Mouse (Mus musculus) E14TG2a.4 (cell line): ENCODE data around the gene Acot7.

Experiments
- CTCF ChIP-seq: conservative IDR thresholded peaks from 2 replicates; pipeline ENCODE4 v1.5.1; 2014; ENCODE audit warnings: low read length
- POU5F1 ChIP-seq: IDR thresholded peaks from 2 replicates; pipeline ENCODE4 v1.6.1; 2014; ENCODE audit warnings: low read length, borderline replicate concordance

- TF ChIP-seq POU5F1, result no peak
- no peak for TF ChIP-seq CTCF
Measured at GRCm38 (mm10) chr4:152189691-152190090, 11.8 kb downstream of the Acot7 start.
